Mouse (Mus musculus) hematopoietic stem cell, adult 5-6 weeks (primary cell): ENCODE results near the gene Zfp593. TPM values are rescaled to one million over a fixed set of nuclear protein-coding genes. Genes with fewer than 3 reads are reported as not detected.

Experiments
- ATAC-seq, 2 experiments: fragments of 125-278 bp in 1 of 2; replicated peaks in 1 of 2; 2 replicates each; pipeline ENCODE4 v1.8.0; 2016 to 2017; ENCODE audit warnings: inconsistent platforms in 2 of 2, mild to moderate bottlenecking in 2 of 2, moderate number of reproducible peaks in 2 of 2, low read depth in 1 of 2, moderate TSS enrichment in 1 of 2; ENCODE audit not compliant: low FRiP score in 2 of 2, poor library complexity in 2 of 2, severe bottlenecking in 2 of 2, insufficient read depth in 1 of 2, low TSS enrichment in 1 of 2
- total RNA-seq: library from RNA; stranded (forward); fragments of 172-1452, 232-1000 nt; gene quantifications from 2 replicates; pipeline ENCODE4 v1.2.3, GENCODE M21; 2017

Gene Zfp593
- total RNA-seq, 1 experiment from 2014 or later, result 10.7 TPM

DNA sequence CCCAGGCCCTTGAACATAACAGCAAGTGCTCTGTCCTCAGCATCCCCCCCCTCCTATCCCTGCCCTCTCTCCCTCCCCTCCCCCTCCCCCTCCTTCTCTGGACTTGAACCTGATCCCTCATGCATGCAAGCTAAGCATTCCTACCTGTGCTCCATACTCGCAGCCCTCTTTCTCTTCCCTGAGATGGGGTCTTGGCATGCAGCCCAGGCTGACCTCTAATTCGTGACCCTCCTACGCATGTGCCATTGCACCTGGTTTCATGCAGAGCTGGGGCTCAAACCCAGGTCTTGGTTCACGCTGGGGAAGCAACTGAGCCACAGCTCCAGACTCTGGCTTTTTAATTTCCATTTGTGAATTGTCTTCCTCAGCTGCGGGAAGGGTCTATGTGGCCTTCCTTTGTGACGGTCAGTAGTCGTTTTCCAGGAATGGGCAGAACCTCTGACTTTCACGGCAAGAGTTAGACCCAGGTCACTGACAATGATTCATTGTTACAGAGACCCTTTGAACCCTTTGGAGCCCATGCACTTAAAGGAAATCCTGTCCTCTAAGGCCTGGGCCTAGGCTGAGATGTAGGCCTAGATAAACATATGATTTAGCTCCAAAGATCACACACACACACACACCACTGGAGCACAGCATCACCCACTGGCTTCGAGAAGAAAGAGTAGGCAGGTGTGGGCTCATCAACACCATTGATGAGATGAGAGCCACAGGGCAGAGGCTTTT is 20.6 kb upstream of the Zfp593 start:
- ATAC-seq, result no peak

DNA sequence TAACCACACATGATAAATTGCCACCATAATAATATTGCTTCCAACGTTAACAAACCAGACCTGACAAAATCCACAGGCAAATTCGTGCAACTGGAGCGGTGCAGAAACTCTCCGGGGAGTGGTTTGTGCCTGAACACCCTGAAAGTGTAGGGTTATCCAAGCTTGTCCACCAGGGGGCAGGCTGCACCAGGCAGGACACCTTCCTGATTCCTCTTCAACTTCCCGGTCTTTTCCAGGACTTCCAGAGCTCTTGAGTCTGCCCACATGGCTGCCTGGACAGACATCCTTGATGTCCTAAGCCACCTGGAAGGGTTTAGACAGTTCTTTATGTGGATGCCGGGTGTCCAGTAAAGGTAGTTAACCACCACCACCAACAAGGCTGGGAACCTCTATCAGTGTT is 17.8 kb upstream of the Zfp593 start:
- ATAC-seq, result peak in 1 of 2 experiments; percentile 42; a peak in 1 of 4 replicates

DNA sequence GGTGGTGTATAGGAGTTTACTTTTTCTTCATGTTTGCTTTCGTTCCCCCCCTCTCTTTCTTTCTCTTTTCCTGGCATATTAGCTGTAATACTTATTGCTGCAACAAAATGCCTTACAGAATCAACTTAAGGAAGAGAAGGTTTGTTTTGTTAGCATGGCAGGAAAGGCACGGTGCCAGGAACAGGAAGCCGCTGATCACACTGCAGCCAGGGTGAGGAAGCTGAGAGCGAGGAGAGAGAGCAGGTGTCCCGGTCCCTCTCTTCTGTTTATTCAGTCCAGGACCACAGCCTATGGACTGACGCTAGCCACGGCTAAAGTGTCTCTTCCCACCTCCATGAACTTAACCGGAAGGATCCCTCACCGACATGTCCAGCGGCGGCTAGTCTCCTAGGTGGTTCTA is 13.0 kb upstream of the Zfp593 start:
- peak; percentile 45 to 54; a peak in 2 of 4 replicates for ATAC-seq

- ATAC-seq, result no peak
Observed at GRCm38 (mm10) chr4:134257198-134258009, 12.0 kb upstream of the Zfp593 start.

DNA sequence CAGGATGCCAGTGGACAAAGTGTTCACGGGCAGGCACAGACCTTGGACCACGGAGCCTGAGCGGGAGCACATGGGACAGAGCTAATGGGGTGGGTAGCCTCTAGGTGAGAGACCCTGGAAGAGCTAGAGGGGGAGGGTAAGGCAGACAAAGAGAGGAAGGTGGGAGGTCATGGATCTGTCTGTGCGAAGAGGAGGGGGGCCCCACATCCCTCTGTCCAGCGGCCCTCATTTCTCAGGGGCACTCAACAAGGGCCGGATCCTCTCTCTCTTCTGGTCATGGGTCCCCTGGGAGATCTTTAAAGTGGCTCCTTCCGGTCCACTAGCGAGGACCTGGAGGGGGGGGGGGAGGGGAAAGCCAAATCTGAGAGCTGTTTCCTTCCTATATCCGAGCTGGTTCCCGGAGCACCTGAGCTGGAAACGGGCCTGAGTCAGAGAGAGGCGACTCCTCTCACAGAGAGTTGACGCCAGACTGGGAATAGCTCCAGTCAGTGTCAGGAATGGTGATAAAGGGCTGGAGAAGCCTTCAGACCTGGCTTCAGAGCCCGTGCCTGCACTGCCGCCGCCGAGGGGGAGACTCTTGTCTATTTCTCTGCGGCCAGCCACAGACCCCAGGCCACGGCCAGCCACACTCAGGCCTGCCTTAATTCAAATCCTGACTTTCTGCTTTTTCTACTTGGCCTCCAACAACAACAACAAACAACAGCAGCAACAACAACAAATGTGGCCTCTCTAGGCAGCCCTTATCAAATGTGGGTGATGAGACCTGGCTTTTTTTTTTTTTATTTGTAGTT is 11.2 kb upstream of the Zfp593 start:
- no peak for ATAC-seq

- ATAC-seq, result no peak
Observed at GRCm38 (mm10) chr4:134255854-134256253, 10.5 kb upstream of the Zfp593 start.

GRCm38 (mm10) chr4:134254835-134255234 is 9.4 kb upstream of the Zfp593 start:
- ATAC-seq, result no peak

GRCm38 (mm10) chr4:134253722-134254324 is 8.4 kb upstream of the Zfp593 start, which contains the start of gene Grrp1:
Gene Grrp1 (minus strand): TSS chr4:134254106.
- ATAC-seq, result no peak

GRCm38 (mm10) chr4:134252911-134253721 is 7.7 kb upstream of the Zfp593 start:
- ATAC-seq, result 0 out of 4 replicates have a peak, but pooled peaks of 1 of the 2 experiments have one; percentile 1

- no peak for ATAC-seq
Observed at GRCm38 (mm10) chr4:134252131-134252910, 6.9 kb upstream of the Zfp593 start.

GRCm38 (mm10) chr4:134251241-134252130 is 6.1 kb upstream of the Zfp593 start:
- 0 out of 4 replicates have a peak, but pooled peaks of 1 of the 2 experiments have one; percentile 3 for ATAC-seq

GRCm38 (mm10) chr4:134250930-134251240 is 5.5 kb upstream of the Zfp593 start:
- ATAC-seq, result no peak

DNA sequence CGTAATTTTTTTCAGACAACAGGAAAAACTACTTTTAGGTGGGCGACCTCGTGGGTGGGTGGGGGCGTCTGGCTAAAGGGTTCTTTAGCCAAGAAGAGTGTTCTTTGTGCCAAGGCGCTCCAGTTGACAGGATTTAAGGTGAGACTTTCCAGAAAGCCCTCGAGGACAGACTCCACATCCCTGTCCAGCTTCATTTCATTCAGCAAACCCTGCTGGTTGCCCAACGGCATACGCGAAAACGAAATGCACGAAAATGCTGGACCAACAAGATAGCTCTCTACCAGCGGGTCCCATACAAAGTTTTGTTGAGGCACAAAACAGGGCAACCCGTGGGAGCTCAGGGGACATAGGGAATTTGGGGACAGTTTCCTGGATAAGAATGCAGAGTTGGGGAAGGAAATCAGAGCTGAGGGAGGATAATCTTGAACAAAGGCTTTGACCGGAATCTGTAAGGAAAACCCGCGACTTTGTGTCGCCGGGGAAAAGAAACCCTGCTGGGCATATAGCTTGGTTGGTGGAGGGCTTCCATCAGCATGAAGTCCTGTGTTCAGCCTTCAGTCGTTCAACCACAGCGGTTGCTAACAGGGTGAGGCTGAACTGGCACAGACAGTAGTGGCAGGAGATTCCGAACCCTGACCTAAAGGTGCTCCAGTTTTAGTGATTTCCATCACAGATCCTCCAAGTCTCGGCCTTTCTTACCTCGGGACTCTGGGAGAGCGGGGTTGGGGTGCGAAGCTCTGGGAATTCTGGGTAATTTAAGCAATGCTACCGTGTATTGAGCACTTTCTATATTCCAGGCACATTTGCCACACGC is 4.9 kb upstream of the Zfp593 start:
- no peak for ATAC-seq

GRCm38 (mm10) chr4:134249651-134250050 is 4.3 kb upstream of the Zfp593 start:
- peak; percentile 15 to 24; a peak in 1 of 4 replicates for ATAC-seq
